Mouse (Mus musculus) embryonic facial prominence, embryonic 10.5 days (tissue): ENCODE data around the gene Cdhr4. TPM values are rescaled to one million over a fixed set of nuclear protein-coding genes. Genes with fewer than 3 reads are reported as not detected.

ENCODE experiments used
- DNase-seq: peaks from one replicate; pipeline ENCODE4 v3.0.0-alpha.2; 2017; ENCODE audit warnings: low spot score
- H3K27ac ChIP-seq: fragments of 300-500 bp; sonication (generic); replicated peaks from 2 replicates; pipeline ENCODE4 v1.5.1; 2016; ENCODE audit warnings: mild to moderate bottlenecking
- H3K27me3 ChIP-seq: fragments of 300-500 bp; sonication (generic); replicated peaks from 2 replicates; pipeline ENCODE4 v1.6.1; 2016; ENCODE audit warnings: low read depth, mild to moderate bottlenecking; ENCODE audit not compliant: poor library complexity, severe bottlenecking
- H3K36me3 ChIP-seq: fragments of 300-500 bp; sonication (generic); replicated peaks from 2 replicates; pipeline ENCODE4 v1.6.1; 2016; ENCODE audit warnings: mild to moderate bottlenecking, moderate library complexity
- H3K4me1 ChIP-seq: fragments of 300-500 bp; sonication (generic); 2 replicates; pipeline ENCODE4 v1.6.1; 2016
- H3K4me3 ChIP-seq: fragments of 300-500 bp; sonication (generic); 2 replicates; pipeline ENCODE4 v1.5.1; 2016; ENCODE audit warnings: mild to moderate bottlenecking, moderate library complexity
- H3K9me3 ChIP-seq: fragments of 300-500 bp; sonication (generic); 2 replicates; pipeline ENCODE4 v1.6.1; 2016; ENCODE audit warnings: mild to moderate bottlenecking
- WGBS: fragments of 180-500 bp; shearing (Covaris S2); methylation state at CpG from one replicate; pipeline ENCODE4 v1.1.7; 2016; 5-methylcytosine and 5-hydroxymethylcytosine counted together
- polyA plus RNA-seq: library from polyadenylated mRNA; unstranded; fragments of >200 nt; fragmentation: Nextera tagmentation; extraction: Ambion mirVana; gene quantifications from 2 replicates; pipeline ENCODE4 v1.2.1, GENCODE M21; 2016

Gene Cdhr4
- polyA plus RNA-seq, 1 experiment from 2014 or later: 6.5 TPM

GRCm38 (mm10) chr9:107962916-107963315, 29.4 kb upstream of the Cdhr4 start:
- Histone ChIP-seq H3K4me3 (no peak overlapping the region), H3K36me3 (peaks cover 99% of the 10 kb centered on the region), H3K9me3 (no peaks in the 10 kb centered on the region), H3K4me1 (0 out of 2 replicates have a peak, but pooled peaks cover 4% of the 10 kb centered on the region), H3K27ac (0 out of 2 replicates have a peak overlapping the region, but pooled peaks have one; percentile 7), H3K27me3 (no peaks in the 10 kb centered on the region)
- 93% methylated on average over 9 of the region's 9 CpGs for WGBS
- DNase-seq: no peak

- Histone ChIP-seq H3K36me3 (peaks cover 99% of the 10 kb centered on the region), H3K4me1 (0 out of 2 replicates have a peak, but pooled peaks cover 3% of the 10 kb centered on the region), H3K9me3 (no peaks in the 10 kb centered on the region), H3K27me3 (no peaks in the 10 kb centered on the region), H3K4me3 (0 out of 2 replicates have a peak overlapping the region, but pooled peaks have one; percentile 11), H3K27ac (peak overlapping the region; percentile 21)
- DNase-seq: peak; percentile 88
- 22% methylated on average over 5 of the region's 5 CpGs for WGBS
These were observed 28.6 kb upstream of the Cdhr4 start for GRCm38 (mm10) chr9:107963700-107964099.

GRCm38 (mm10) chr9:107964681-107965080, 27.6 kb upstream of the Cdhr4 start:
- no peak for DNase-seq
- 92% methylated on average over 9 of the region's 9 CpGs for WGBS
- Histone ChIP-seq H3K27ac (no peak overlapping the region), H3K4me3 (no peak overlapping the region), H3K4me1 (no peaks in the 10 kb centered on the region), H3K27me3 (no peaks in the 10 kb centered on the region), H3K9me3 (no peaks in the 10 kb centered on the region), H3K36me3 (peaks cover 99% of the 10 kb centered on the region)

GRCm38 (mm10) chr9:107966676-107967075, 25.6 kb upstream of the Cdhr4 start:
- Histone ChIP-seq H3K9me3 (no peaks in the 10 kb centered on the region), H3K4me3 (no peak overlapping the region), H3K27me3 (no peaks in the 10 kb centered on the region), H3K4me1 (0 out of 2 replicates have a peak, but pooled peaks cover 3% of the 10 kb centered on the region), H3K36me3 (peaks cover 99% of the 10 kb centered on the region), H3K27ac (no peak overlapping the region)
- 85% methylated on average over 10 of the region's 10 CpGs for WGBS
- no peak for DNase-seq

GRCm38 (mm10) chr9:107967437-107967836, 24.9 kb upstream of the Cdhr4 start:
- peaks cover 99% of the 10 kb centered on the region for H3K36me3 ChIP-seq
- H3K4me1 ChIP-seq: 0 out of 2 replicates have a peak, but pooled peaks cover 3% of the 10 kb centered on the region
- no peak for DNase-seq
- H3K27me3 ChIP-seq: no peaks in the 10 kb centered on the region
- H3K9me3 ChIP-seq: no peaks in the 10 kb centered on the region
- no peak overlapping the region for H3K4me3 ChIP-seq
- WGBS: 83% methylated on average over 6 of the region's 6 CpGs
- H3K27ac ChIP-seq: no peak overlapping the region

- Histone ChIP-seq H3K36me3 (peaks cover 99% of the 10 kb centered on the region), H3K4me1 (0 out of 2 replicates have a peak, but pooled peaks cover 3% of the 10 kb centered on the region), H3K27me3 (no peaks in the 10 kb centered on the region), H3K27ac (no peak overlapping the region), H3K4me3 (no peak overlapping the region), H3K9me3 (no peaks in the 10 kb centered on the region)
- no peak for DNase-seq
- whole genome bisulfite sequencing: 93% methylated on average over 7 of the region's 7 CpGs
These were observed 23.8 kb upstream of the Cdhr4 start for GRCm38 (mm10) chr9:107968531-107968930.

GRCm38 (mm10) chr9:107970311-107970710, 22.0 kb upstream of the Cdhr4 start:
- no peak for DNase-seq
- no peaks in the 10 kb centered on the region for H3K9me3 ChIP-seq
- no peak overlapping the region for H3K4me3 ChIP-seq
- no peak overlapping the region for H3K27ac ChIP-seq
- peaks cover 3% of the 10 kb centered on the region for H3K4me1 ChIP-seq
- no peaks in the 10 kb centered on the region for H3K27me3 ChIP-seq
- peaks cover 82% of the 10 kb centered on the region for H3K36me3 ChIP-seq
- 91% methylated on average over 5 of the region's 5 CpGs for WGBS

GRCm38 (mm10) chr9:107971690-107972541, 20.4 kb upstream of the Cdhr4 start:
- Histone ChIP-seq H3K4me3 (no peak overlapping the region), H3K27me3 (no peaks in the 10 kb centered on the region), H3K36me3 (peaks cover 66% of the 10 kb centered on the region), H3K4me1 (peaks cover 9% of the 10 kb centered on the region), H3K27ac (no peak overlapping the region; the same call in 1 of the 2 replicates), H3K9me3 (no peaks in the 10 kb centered on the region)
- 79% methylated on average over 8 of the region's 8 CpGs for WGBS
- no peak for DNase-seq

GRCm38 (mm10) chr9:107974491-107975171, 17.7 kb upstream of the Cdhr4 start:
- Histone ChIP-seq H3K4me3 (no peak overlapping the region), H3K9me3 (no peaks in the 10 kb centered on the region), H3K27me3 (no peaks in the 10 kb centered on the region), H3K4me1 (peaks cover 26% of the 10 kb centered on the region), H3K27ac (peak overlapping the region; percentile 35), H3K36me3 (peaks cover 40% of the 10 kb centered on the region)
- DNase-seq: no peak
- WGBS: 82% methylated on average over 10 of the region's 10 CpGs

GRCm38 (mm10) chr9:107975399-107976386, 16.6 kb upstream of the Cdhr4 start, which contains the start of gene Uba7:
Gene Uba7 (plus strand): TSS chr9:107975505.
- WGBS: 73% methylated on average over 12 of the region's 12 CpGs
- Histone ChIP-seq H3K36me3 (peaks cover 29% of the 10 kb centered on the region), H3K4me3 (peak within 1 kb of the TSS; percentile 34; the same call in 1 of the 2 replicates), H3K4me1 (peaks cover 36% of the 10 kb centered on the region), H3K27me3 (no peaks in the 10 kb centered on the region), H3K9me3 (no peaks in the 10 kb centered on the region), H3K27ac (peak within 1 kb of the TSS; percentile 95)
- DNase-seq: no peak

- Histone ChIP-seq H3K9me3 (no peaks in the 10 kb centered on the region), H3K36me3 (no peaks in the 10 kb centered on the region; the same call in 1 of the 2 replicates), H3K27me3 (0 out of 2 replicates have a peak, but pooled peaks cover 2% of the 10 kb centered on the region), H3K4me3 (no peak overlapping the region), H3K27ac (peak overlapping the region; percentile 95), H3K4me1 (peaks cover 65% of the 10 kb centered on the region)
- WGBS: 93% methylated on average over 12 of the region's 12 CpGs
- DNase-seq: no peak
These were observed 13.5 kb upstream of the Cdhr4 start for GRCm38 (mm10) chr9:107978815-107979214.
